ENCODE assay signal across 8 mouse cellular contexts in the genomic region with DNA sequence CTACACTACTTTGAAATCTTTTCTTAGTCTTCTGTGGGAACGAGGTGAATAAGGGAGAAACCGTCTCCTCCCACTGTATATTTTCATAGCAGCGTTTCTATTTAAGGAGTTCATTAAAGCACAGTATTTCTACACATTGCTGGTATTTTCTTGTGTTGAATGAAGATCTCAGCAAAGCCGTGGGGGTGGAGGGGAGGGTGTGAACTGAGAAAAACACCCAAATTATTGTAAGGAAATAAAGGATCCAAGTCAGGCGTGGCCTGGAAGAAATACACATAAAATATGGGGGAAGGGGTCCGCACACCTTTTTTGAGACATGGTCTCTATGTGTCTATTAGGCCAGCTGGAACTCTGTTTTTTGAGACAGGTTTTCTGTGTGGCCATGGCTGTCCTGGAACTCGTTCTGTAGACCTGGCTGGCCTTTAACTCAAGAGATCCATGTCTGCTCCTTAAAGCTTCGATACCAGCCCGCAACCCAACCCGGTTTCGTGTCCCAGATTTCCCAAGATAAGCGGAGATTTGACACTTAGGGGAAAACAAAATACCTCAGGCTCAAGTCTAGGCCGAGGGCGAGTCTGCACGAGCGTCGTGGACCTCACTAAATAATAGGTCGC. TPM values are rescaled to one million over a fixed set of nuclear protein-coding genes. Genes with fewer than 3 reads are reported as not detected.
A peak's percentile ranks its signal among the peaks of the same experiment; 100 is the strongest.
DNase-seq lines count a peak whose midpoint lies in the region; ATAC-seq and TF ChIP-seq lines count a peak whose summit lies in the region.

No protein-coding gene starts in this region.

- no peak; the same call in 1 of the 2 replicates for ATAC-seq in forebrain, embryonic 11.5 days (replicated peaks; ENCODE audit: low FRiP score)
- ATAC-seq in liver, embryonic 15.5 days (ENCODE audit: insufficient read depth) = peak; percentile 16

- TF ChIP-seq POLR2A in heart, adult 2 months (IDR thresholded peaks at IDR 0.05; ENCODE audit: insufficient read depth, low read depth, low read length) = no peak

- 8% methylated on average over 18 of the region's 18 CpGs for WGBS in heart, adult 2 months
- 23% methylated on average over 18 of the region's 18 CpGs for WGBS in forebrain, embryonic 11.5 days
- 14% methylated on average over 18 of the region's 18 CpGs for WGBS in liver, embryonic 15.5 days (ENCODE audit: insufficient replicate concordance)

- H3K27ac ChIP-seq in heart, adult 2 months = peak overlapping the region; percentile 96
- peak overlapping the region; percentile 97 for H3K27ac ChIP-seq in forebrain, embryonic 11.5 days (ENCODE audit: low read depth, low read length)
- peak overlapping the region; percentile 94 for H3K27ac ChIP-seq in liver, embryonic 15.5 days (replicated peaks)

- peak overlapping the region; percentile 91 for H3K9ac ChIP-seq in heart, adult 2 months (ENCODE audit: low read depth, low read length)
- H3K9ac ChIP-seq in forebrain, embryonic 11.5 days (ENCODE audit: low read length) = peak overlapping the region; percentile 96
- peak overlapping the region; percentile 78 for H3K9ac ChIP-seq in liver, embryonic 15.5 days

- no peaks in the 10 kb centered on the region for H3K27me3 ChIP-seq in heart, adult 2 months (ENCODE audit: control insufficient read depth, insufficient read depth, low read length)
- no peaks in the 10 kb centered on the region for H3K27me3 ChIP-seq in C2C12 (ENCODE audit: control insufficient read depth, insufficient read depth, insufficient read length)
- no peaks in the 10 kb centered on the region for H3K27me3 ChIP-seq in forebrain, embryonic 11.5 days (ENCODE audit: control insufficient read depth, insufficient read depth, low read length)
- H3K27me3 ChIP-seq in liver, embryonic 15.5 days = no peaks in the 10 kb centered on the region

- H3K4me1 ChIP-seq in heart, adult 2 months (ENCODE audit: control insufficient read depth, insufficient read depth, low read length) = peaks cover 9% of the 10 kb centered on the region
- peaks cover 9% of the 10 kb centered on the region for H3K4me1 ChIP-seq in forebrain, embryonic 11.5 days (replicated peaks; ENCODE audit: control insufficient read depth, insufficient read depth, low read length)
- H3K4me1 ChIP-seq in liver, embryonic 15.5 days (replicated peaks) = peaks cover 50% of the 10 kb centered on the region

- intact Hi-C loops in heart, adult 2 months (cut with DNase I) = no loop called here
- intact Hi-C loops in heart, postnatal 10 days (cut with DNase I) = no loop called here

- H3ac ChIP-seq in C2C12 (ENCODE audit: control insufficient read depth, insufficient read length, low read depth) = peak overlapping the region; percentile 79

- TF ChIP-seq EP300 in heart, adult 2 months (IDR thresholded peaks at IDR 0.05; ENCODE audit: insufficient read depth, low read depth, low read length) = no peak

- H3K4me3 ChIP-seq in heart, adult 2 months = peak overlapping the region; percentile 96
- peak overlapping the region; percentile 94 for H3K4me3 ChIP-seq in C2C12 (ENCODE audit: insufficient read depth, poor library complexity, severe bottlenecking)
- H3K4me3 ChIP-seq in forebrain, embryonic 11.5 days (ENCODE audit: low read depth, low read length) = peak overlapping the region; percentile 74
- H3K4me3 ChIP-seq in liver, embryonic 15.5 days (replicated peaks) = peak overlapping the region; percentile 89

- H3K79me3 ChIP-seq in C2C12 (ENCODE audit: low read depth) = peaks cover 30% of the 10 kb centered on the region

- peaks cover 14% of the 10 kb centered on the region for H3K36me3 ChIP-seq in heart, adult 2 months (ENCODE audit: control insufficient read depth, insufficient read depth, low read length)
- H3K36me3 ChIP-seq in C2C12 (ENCODE audit: control insufficient read depth, insufficient read depth) = peaks cover 37% of the 10 kb centered on the region
- H3K36me3 ChIP-seq in forebrain, embryonic 11.5 days (ENCODE audit: control insufficient read depth, insufficient read depth, low read length) = peaks cover 2% of the 10 kb centered on the region; the same call in 1 of the 2 replicates
- H3K36me3 ChIP-seq in liver, embryonic 15.5 days (replicated peaks) = peaks cover 37% of the 10 kb centered on the region

- no peak for DNase-seq in heart, adult 2 months
- no peak for DNase-seq in heart, postnatal 10 days
- no peak for DNase-seq in forebrain, embryonic 11.5 days (ENCODE audit: low spot score)
- no peak for DNase-seq in ovary, postnatal 10 days (ENCODE audit: low spot score)
- no peak for DNase-seq in adrenal gland, postnatal 10 days
- no peak for DNase-seq in kidney, adult 18-20 months

- H3K79me2 ChIP-seq in heart, adult 2 months (replicated peaks; ENCODE audit: control insufficient read depth, insufficient read depth, low read length) = no peaks in the 10 kb centered on the region; the same call in 1 of the 2 replicates
- peaks cover 66% of the 10 kb centered on the region for H3K79me2 ChIP-seq in C2C12 (ENCODE audit: control insufficient read depth, insufficient read depth)

- H3K9me3 ChIP-seq in forebrain, embryonic 11.5 days (ENCODE audit: control insufficient read depth, low read length) = no peaks in the 10 kb centered on the region
- H3K9me3 ChIP-seq in liver, embryonic 15.5 days (replicated peaks) = no peaks in the 10 kb centered on the region

- peak overlapping the region; percentile 87 for H3K4me2 ChIP-seq in forebrain, embryonic 11.5 days (ENCODE audit: low read depth, low read length, severe bottlenecking)
- H3K4me2 ChIP-seq in liver, embryonic 15.5 days = peak overlapping the region; percentile 90

- TF ChIP-seq CTCF in heart, adult 2 months (IDR thresholded peaks at IDR 0.05) = no peak
- TF ChIP-seq CTCF in C2C12 (IDR thresholded peaks at IDR 0.05; ENCODE audit: control insufficient read depth, insufficient read depth, insufficient read length) = no peak

TF ChIP-seq in C2C12, 6 proteins besides CTCF, POLR2A, EP300 and RAD21:
- TF ChIP-seq USF1 (IDR thresholded peaks at IDR 0.05; ENCODE audit: low read depth) = no peak
- TF ChIP-seq MYOD1 (IDR thresholded peaks at IDR 0.05; ENCODE audit: control insufficient read depth, insufficient read length, low read depth) = no peak
- no peak for TF ChIP-seq FOSL1 (IDR thresholded peaks at IDR 0.05; ENCODE audit: insufficient read depth, low read length, poor library complexity, severe bottlenecking)
- TF ChIP-seq CEBPB (IDR thresholded peaks at IDR 0.05; ENCODE audit: low read depth) = no peak

RNA-seq across cellular contexts. Expression of a gene that starts 0.4 kb away (rescaled TPM):
- total RNA-seq in heart, adult 2 months (2021) = 10 to 100 TPM; 15.7 to 16.5 TPM
- 19.2 and 23.0 TPM in 2 replicates for polyA plus RNA-seq in heart, adult 2 months (2012; rRNA removed)
- total RNA-seq in heart, postnatal 10 days (2021) = 10 to 100 TPM; 27.8 to 28.2 TPM
- 136 TPM for polyA plus RNA-seq in C2C12 (2012; fragmentation: generic; extraction: Trizol)
- polyA plus RNA-seq in forebrain, embryonic 11.5 days (2014; fragmentation: Nextera tagmentation; extraction: Ambion mirVana) = 230 and 253 TPM in 2 replicates
- 73.7 and 76.6 TPM in 2 replicates for polyA plus RNA-seq in liver, embryonic 15.5 days (2015; fragmentation: Nextera tagmentation; extraction: Ambion mirVana)
- total RNA-seq in adrenal gland, postnatal 10 days (2021) = 10 to 100 TPM; 50.4 to 50.9 TPM

RNA-seq across cellular contexts. Expression of a gene that starts 9.3 kb away (rescaled TPM):
- 1 to 10 TPM; 3.4 to 5.4 TPM for total RNA-seq in heart, adult 2 months (2021)
- polyA plus RNA-seq in heart, adult 2 months (2012; rRNA removed) = 4.5 and 5.7 TPM in 2 replicates
- total RNA-seq in heart, postnatal 10 days (2021) = 10 to 100 TPM; 13.7 to 14.0 TPM
- polyA plus RNA-seq in C2C12 (2012; fragmentation: generic; extraction: Trizol) = 0.33 TPM
- 8.2 and 9.0 TPM in 2 replicates for polyA plus RNA-seq in forebrain, embryonic 11.5 days (2014; fragmentation: Nextera tagmentation; extraction: Ambion mirVana)
- polyA plus RNA-seq in liver, embryonic 15.5 days (2015; fragmentation: Nextera tagmentation; extraction: Ambion mirVana) = 0.23 and 0.26 TPM in 2 replicates
- 10 to 100 TPM in 1 of 2 experiments, 1 to 10 TPM in 1; 9.5 to 14.2 TPM for total RNA-seq in adrenal gland, postnatal 10 days (2021)

RNA-seq across cellular contexts. Expression of a gene that starts 9.9 kb away (rescaled TPM):
- total RNA-seq in heart, adult 2 months (2021) = 1 to 10 TPM; 2.1 to 3.5 TPM
- polyA plus RNA-seq in heart, adult 2 months (2012; rRNA removed) = 5.5 and 11.7 TPM in 2 replicates
- 1 to 10 TPM; 6.6 to 7.8 TPM for total RNA-seq in heart, postnatal 10 days (2021)
- polyA plus RNA-seq in C2C12 (2012; fragmentation: generic; extraction: Trizol) = 5.1 TPM
- 13.6 and 16.6 TPM in 2 replicates for polyA plus RNA-seq in forebrain, embryonic 11.5 days (2014; fragmentation: Nextera tagmentation; extraction: Ambion mirVana)
- 2.3 and 3.7 TPM in 2 replicates for polyA plus RNA-seq in liver, embryonic 15.5 days (2015; fragmentation: Nextera tagmentation; extraction: Ambion mirVana)
- total RNA-seq in adrenal gland, postnatal 10 days (2021) = 10 to 100 TPM; 13.0 to 17.1 TPM

RNA-seq across cellular contexts. Expression of a gene that starts 47.8 kb away (rescaled TPM):
- 10 to 100 TPM; 22.6 to 28.7 TPM for total RNA-seq in heart, adult 2 months (2021)
- polyA plus RNA-seq in heart, adult 2 months (2012; rRNA removed) = 22.3 and 36.0 TPM in 2 replicates
- total RNA-seq in heart, postnatal 10 days (2021) = 10 to 100 TPM; 19.3 to 19.6 TPM
- 76.1 TPM for polyA plus RNA-seq in C2C12 (2012; fragmentation: generic; extraction: Trizol)
- polyA plus RNA-seq in forebrain, embryonic 11.5 days (2014; fragmentation: Nextera tagmentation; extraction: Ambion mirVana) = 75.7 and 83.7 TPM in 2 replicates
- polyA plus RNA-seq in liver, embryonic 15.5 days (2015; fragmentation: Nextera tagmentation; extraction: Ambion mirVana) = 32.1 and 34.6 TPM in 2 replicates
- total RNA-seq in adrenal gland, postnatal 10 days (2021) = 10 to 100 TPM; 28.6 to 31.3 TPM

RNA-seq across cellular contexts. Expression of a gene that starts 48.0 kb away (rescaled TPM):
- total RNA-seq in heart, adult 2 months (2021) = 1 to 10 TPM; 1.9 to 2.0 TPM
- 0.35 TPM in 1 of 2 replicates, not detected in the other for polyA plus RNA-seq in heart, adult 2 months (2012; rRNA removed)
- 10 to 100 TPM; 10.6 to 14.9 TPM for total RNA-seq in heart, postnatal 10 days (2021)
- 0.18 TPM for polyA plus RNA-seq in C2C12 (2012; fragmentation: generic; extraction: Trizol)
- 0.71 TPM in 1 of 2 replicates, not detected in the other for polyA plus RNA-seq in forebrain, embryonic 11.5 days (2014; fragmentation: Nextera tagmentation; extraction: Ambion mirVana)
- polyA plus RNA-seq in liver, embryonic 15.5 days (2015; fragmentation: Nextera tagmentation; extraction: Ambion mirVana) = 0.40 and 0.58 TPM in 2 replicates
- 10 to 100 TPM; 17.5 to 21.2 TPM for total RNA-seq in adrenal gland, postnatal 10 days (2021)
